Mouse (Mus musculus): ENCODE data around the gene Olfr324.

The Olfr324 gene

GRCm38 (mm10) chr11:58634878-58635277 lies 40.0 kb downstream of the Olfr324 start:
- no peak for DNase-seq (ENCODE audit: inconsistent ontology term)

DNA sequence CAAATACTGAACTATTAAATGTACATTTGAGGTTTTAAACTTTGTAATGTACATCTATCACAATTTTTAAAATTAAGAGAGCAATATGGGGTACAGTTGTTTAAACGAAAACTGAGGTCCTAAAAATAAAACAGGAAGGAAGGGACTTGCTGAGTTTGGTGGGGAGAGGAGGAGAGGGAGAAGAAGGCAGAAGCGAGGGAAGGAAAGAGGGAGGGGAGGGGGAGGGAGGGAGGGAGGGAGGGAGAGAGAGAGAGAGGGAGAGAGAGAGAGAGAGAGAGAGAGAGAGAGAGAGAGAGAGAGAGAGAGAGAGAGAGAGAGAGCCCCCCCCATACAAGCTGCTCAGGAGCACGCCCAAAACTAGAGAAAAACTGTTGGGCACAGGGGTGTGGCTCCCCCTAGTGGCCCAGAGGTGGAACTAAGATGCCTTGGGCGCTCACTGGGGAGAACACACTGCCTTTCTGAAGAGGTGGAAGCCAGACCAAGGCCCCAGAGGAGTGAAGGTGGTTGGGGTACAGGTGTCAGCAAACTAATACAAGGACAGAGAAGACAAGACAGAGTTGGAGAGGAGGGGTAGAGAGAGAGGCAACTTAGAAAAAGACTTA lies 41.6 kb downstream of the Olfr324 start:
- peak; percentile 53 for DNase-seq (ENCODE audit: inconsistent ontology term)

DNA sequence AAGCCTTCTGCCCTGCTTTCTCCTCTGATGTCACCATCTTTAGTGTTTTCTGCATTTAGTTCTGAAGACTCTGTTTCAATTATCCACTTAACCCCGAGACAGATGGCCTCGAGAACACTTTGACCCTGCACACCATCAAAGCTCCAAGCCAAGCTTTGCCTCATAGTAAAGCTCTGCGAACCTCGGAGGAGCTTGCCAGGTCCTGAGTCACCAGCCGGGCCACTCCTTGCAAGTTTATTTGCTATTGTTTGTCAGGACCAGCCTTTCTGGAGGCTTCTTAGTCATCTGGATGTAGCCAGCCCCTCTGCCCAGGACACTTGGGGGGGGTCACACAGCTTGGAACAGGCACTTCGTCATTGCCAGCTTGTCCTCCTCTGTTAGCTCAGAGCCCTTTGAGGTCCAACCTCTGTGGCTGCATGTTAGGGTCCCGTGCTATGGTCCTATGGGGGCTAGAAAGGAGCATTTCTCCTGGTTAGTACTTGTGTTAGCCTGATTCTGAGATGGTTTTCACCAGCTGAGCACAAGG lies 43.3 kb downstream of the Olfr324 start:
- DNase-seq (ENCODE audit: inconsistent ontology term), result peak; percentile 76

DNA sequence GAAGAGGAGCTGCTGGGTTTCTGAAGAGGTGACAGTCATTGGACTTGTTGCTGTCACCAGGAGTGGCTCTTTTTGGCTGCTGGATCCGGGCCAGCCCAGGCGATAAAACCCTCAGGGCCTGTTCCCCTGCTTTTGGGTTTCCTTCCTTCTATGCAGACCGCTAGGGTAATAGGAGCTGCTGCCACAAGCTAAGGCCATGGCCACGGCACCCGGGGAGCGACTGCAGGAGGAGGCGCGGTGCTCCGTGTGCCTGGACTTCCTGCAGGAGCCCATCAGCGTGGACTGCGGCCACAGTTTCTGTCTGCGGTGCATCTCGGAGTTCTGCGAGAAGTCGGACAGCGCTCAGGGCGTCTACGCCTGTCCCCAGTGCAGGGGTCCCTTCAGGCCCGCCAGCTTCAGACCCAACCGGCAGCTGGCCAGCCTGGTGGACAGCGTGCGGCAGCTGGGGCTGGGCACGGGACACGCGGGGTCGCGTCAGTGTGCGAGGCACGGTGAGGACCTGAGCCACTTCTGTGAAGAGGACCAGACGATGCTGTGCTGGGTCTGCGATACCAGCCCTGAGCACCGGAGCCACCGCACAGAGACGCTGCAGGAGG lies 45.5 kb downstream of the Olfr324 start, which contains the start of gene Trim58:
Trim58 (plus strand) TSS at position 194 of the 596 bp plus-strand sequence.
- DNase-seq (ENCODE audit: inconsistent ontology term), result peak; percentile 38

DNA sequence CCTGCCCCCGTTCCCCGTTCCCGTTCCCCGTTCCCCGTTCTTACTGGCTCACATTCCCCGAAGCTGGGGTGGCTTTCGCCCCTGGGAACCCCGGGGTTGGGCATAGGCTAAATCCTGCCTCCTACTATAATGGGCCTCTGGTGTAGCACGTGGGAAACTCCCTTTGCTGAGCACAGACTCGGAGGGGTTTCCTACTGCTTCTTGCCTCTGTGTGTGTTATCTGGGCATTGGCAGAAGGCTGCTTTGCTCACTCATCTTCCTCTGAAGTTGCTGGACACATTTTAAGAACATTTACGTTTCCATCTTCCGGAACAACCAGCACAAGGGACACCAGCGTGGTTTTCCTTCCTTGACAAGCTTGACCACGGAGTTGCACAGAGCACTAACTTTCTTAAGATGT lies 46.1 kb downstream of the Olfr324 start:
- no peak for DNase-seq (ENCODE audit: inconsistent ontology term)

DNA sequence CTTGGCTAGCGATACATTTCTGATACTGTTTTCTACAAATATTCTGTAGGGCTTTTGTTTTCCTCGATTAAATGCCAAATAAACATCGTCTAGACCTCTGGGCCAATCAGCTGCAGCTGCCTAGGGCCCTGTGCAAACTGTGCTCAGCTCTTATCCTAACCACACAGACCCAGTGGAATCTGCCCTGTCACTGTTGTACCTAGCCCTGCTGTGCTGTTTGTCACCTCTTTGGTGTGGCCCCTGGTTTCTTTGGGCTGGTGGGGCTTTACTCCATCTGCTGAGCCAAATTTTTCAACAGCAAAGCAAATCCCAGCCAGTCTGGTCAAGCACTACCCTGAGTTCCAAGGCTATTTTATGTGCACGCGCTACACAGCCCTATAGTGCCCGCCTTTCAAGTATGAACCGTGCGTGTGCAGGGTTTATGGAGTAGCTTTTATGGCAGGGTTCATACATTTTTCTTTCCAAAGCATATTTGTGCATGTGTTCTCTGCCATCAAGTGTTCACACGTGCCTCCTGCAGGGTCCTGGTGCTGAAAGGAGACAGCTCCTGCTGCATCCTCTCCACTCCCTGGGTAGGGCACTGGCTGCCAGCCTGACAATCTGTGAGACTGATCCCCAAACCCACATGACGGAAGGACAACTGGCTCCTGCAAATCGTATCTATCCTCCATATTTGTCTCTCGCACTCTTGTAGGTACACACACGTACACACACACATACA lies 46.9 kb downstream of the Olfr324 start:
- DNase-seq (ENCODE audit: inconsistent ontology term), result no peak

DNA sequence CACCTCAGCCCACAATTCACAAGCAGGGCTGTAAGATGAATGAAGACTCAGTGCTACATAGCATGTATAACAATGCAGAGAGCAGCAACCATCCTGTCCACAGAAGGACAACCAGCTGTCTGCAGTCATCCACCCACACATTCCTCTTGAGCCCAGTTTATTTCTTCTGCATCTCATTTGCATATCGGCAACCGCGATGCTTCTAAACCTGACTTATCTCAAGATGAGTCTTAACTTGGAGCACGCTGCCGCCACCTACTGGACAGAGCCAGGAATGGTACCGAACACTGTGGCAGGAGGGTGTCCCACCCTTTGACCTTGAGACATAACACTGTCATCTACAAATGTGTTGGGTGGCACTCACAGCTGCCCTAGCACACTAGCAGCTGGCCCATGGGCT lies 48.4 kb downstream of the Olfr324 start:
- peak; percentile 17 for DNase-seq (ENCODE audit: inconsistent ontology term)

All from Muller cell, postnatal 12 days (primary cell).